In genomic region chr1:121226466-121227232, GRCm38 (mm10) we compare ENCODE assay signal across 11 mouse cellular contexts.
DNase-seq lines count a peak whose midpoint lies in the region; ATAC-seq lines count a peak whose summit lies in the region.
"Had no signal": no experiment of that assay in that cellular context is flagged by ENCODE, and none has a peak within 500 bp of the region (broad histone marks: within the 10 kb centered on the region; RNA-seq: fewer than 3 reads in every experiment).

No protein-coding gene starts in this region.

- H3K9me3 ChIP-seq in heart, embryonic 15.5 days (replicated peaks), result no peaks in the 10 kb centered on the region
- H3K9me3 ChIP-seq in intestine, embryonic 14.5 days (ENCODE audit: control insufficient read depth, low read length), result no peaks in the 10 kb centered on the region
- H3K9me3 ChIP-seq in neural tube, embryonic 12.5 days, result no peaks in the 10 kb centered on the region
- H3K9me3 ChIP-seq in liver, embryonic 12.5 days (replicated peaks), result no peaks in the 10 kb centered on the region
- H3K9me3 ChIP-seq: limb, embryonic 13.5 days had no signal

- WGBS in heart, embryonic 15.5 days, result 40% methylated on average over 15 of the region's 15 CpGs
- WGBS in intestine, embryonic 14.5 days, result 22% methylated on average over 15 of the region's 15 CpGs
- 55% methylated on average over 15 of the region's 15 CpGs for WGBS in neural tube, embryonic 12.5 days
- 58% methylated on average over 15 of the region's 15 CpGs for WGBS in liver, embryonic 12.5 days (ENCODE audit: insufficient replicate concordance)

- intact Hi-C loops in heart, postnatal 10 days (cut with DNase I), result no loop called here

- H3K4me3 ChIP-seq in heart, embryonic 15.5 days, result no peak overlapping the region
- H3K4me3 ChIP-seq in intestine, embryonic 14.5 days (ENCODE audit: low read depth, low read length), result no peak overlapping the region
- no peak overlapping the region for H3K4me3 ChIP-seq in neural tube, embryonic 12.5 days
- no peak overlapping the region for H3K4me3 ChIP-seq in liver, embryonic 12.5 days
- H3K4me3 ChIP-seq: limb, embryonic 13.5 days had no signal

- no peaks in the 10 kb centered on the region for H3K27me3 ChIP-seq in heart, embryonic 15.5 days
- no peaks in the 10 kb centered on the region for H3K27me3 ChIP-seq in intestine, embryonic 14.5 days (replicated peaks; ENCODE audit: control insufficient read depth, insufficient read depth, low read length)
- H3K27me3 ChIP-seq in neural tube, embryonic 12.5 days (replicated peaks), result no peaks in the 10 kb centered on the region
- H3K27me3 ChIP-seq in liver, embryonic 12.5 days (replicated peaks), result no peaks in the 10 kb centered on the region

- no peak overlapping the region for H3K9ac ChIP-seq in heart, embryonic 15.5 days
- no peak overlapping the region for H3K9ac ChIP-seq in intestine, embryonic 14.5 days (ENCODE audit: low read length)
- no peak overlapping the region for H3K9ac ChIP-seq in neural tube, embryonic 12.5 days
- H3K9ac ChIP-seq in liver, embryonic 12.5 days, result no peak overlapping the region
- H3K9ac ChIP-seq: limb, embryonic 13.5 days had no signal

- ATAC-seq in heart, embryonic 15.5 days (replicated peaks; ENCODE audit: insufficient number of reproducible peaks, insufficient read depth, low FRiP score, low read depth), result peak; percentile 64; the same call in 1 of the 2 replicates
- peak; percentile 68; the same call in 1 of the 2 replicates for ATAC-seq in intestine, embryonic 14.5 days (replicated peaks; ENCODE audit: low FRiP score, low TSS enrichment, low read depth)
- peak; percentile 75 for ATAC-seq in neural tube, embryonic 12.5 days (ENCODE audit: low FRiP score, low read depth)
- no peak for ATAC-seq in liver, embryonic 12.5 days

- H3K36me3 ChIP-seq in heart, embryonic 15.5 days, result no peaks in the 10 kb centered on the region
- H3K36me3 ChIP-seq in intestine, embryonic 14.5 days (ENCODE audit: control insufficient read depth, insufficient read depth, low read length), result no peaks in the 10 kb centered on the region
- H3K36me3 ChIP-seq in neural tube, embryonic 12.5 days, result no peaks in the 10 kb centered on the region
- H3K36me3 ChIP-seq in liver, embryonic 12.5 days, result no peaks in the 10 kb centered on the region
- H3K36me3 ChIP-seq: limb, embryonic 13.5 days had no signal

- DNase-seq in heart, postnatal 10 days, result no peak
- peak; percentile 1 for DNase-seq in embryo, embryonic 9.5 days (ENCODE audit: extremely low spot score)
- no peak for DNase-seq in intestine, embryonic 14.5 days (ENCODE audit: low spot score)
- no peak for DNase-seq in spleen, postnatal 36 days (ENCODE audit: low spot score in 2 of 2)
- DNase-seq: cerebellum, postnatal 36 days; gastrocnemius, postnatal 25 days; kidney, adult 18-20 months had no signal

- H3K27ac ChIP-seq in heart, embryonic 15.5 days, result no peak overlapping the region
- H3K27ac ChIP-seq in intestine, embryonic 14.5 days (ENCODE audit: low read depth), result no peak overlapping the region
- no peak overlapping the region for H3K27ac ChIP-seq in neural tube, embryonic 12.5 days
- H3K27ac ChIP-seq in liver, embryonic 12.5 days, result no peak overlapping the region
- H3K27ac ChIP-seq: limb, embryonic 13.5 days had no signal

- 0 out of 2 replicates have a peak overlapping the region, but pooled peaks have one; percentile 7 for H3K4me2 ChIP-seq in heart, embryonic 15.5 days
- no peak overlapping the region for H3K4me2 ChIP-seq in intestine, embryonic 14.5 days (ENCODE audit: low read length)
- H3K4me2 ChIP-seq in neural tube, embryonic 12.5 days (replicated peaks), result no peak overlapping the region; the same call in 1 of the 2 replicates
- H3K4me2 ChIP-seq in liver, embryonic 12.5 days, result no peak overlapping the region
- H3K4me2 ChIP-seq: limb, embryonic 13.5 days had no signal

- H3K4me1 ChIP-seq in heart, embryonic 15.5 days (replicated peaks), result no peaks in the 10 kb centered on the region; the same call in 1 of the 2 replicates
- H3K4me1 ChIP-seq in intestine, embryonic 14.5 days (replicated peaks; ENCODE audit: control insufficient read depth, insufficient read depth, low read length), result no peaks in the 10 kb centered on the region
- no peaks in the 10 kb centered on the region for H3K4me1 ChIP-seq in neural tube, embryonic 12.5 days
- H3K4me1 ChIP-seq in liver, embryonic 12.5 days, result no peaks in the 10 kb centered on the region
- H3K4me1 ChIP-seq: limb, embryonic 13.5 days had no signal
